Mouse (Mus musculus) liver, embryonic 16.5 days (tissue): ENCODE data around the gene Hmgcl. TPM values are rescaled to one million over a fixed set of nuclear protein-coding genes. Genes with fewer than 3 reads are reported as not detected.

Source experiments
- ATAC-seq: fragments of 200-750 bp; cut with Nextera tagmentation; 2 replicates; pipeline ENCODE4 v1.8.0; 2017; ENCODE audit warnings: low read depth, mild to moderate bottlenecking, moderate number of reproducible peaks, moderate library complexity
- H3K27ac ChIP-seq: fragments of 300-500 bp; sonication (generic); 2 replicates; pipeline ENCODE4 v1.5.1; 2014; ENCODE audit warnings: mild to moderate bottlenecking, low read length
- H3K27me3 ChIP-seq: fragments of 300-500 bp; sonication (generic); 2 replicates; pipeline ENCODE4 v1.6.1; 2014; ENCODE audit warnings: low read depth, low read length, mixed read lengths; ENCODE audit not compliant: control insufficient read depth, insufficient read depth
- H3K36me3 ChIP-seq: fragments of 300-500 bp; sonication (generic); 2 replicates; pipeline ENCODE4 v1.6.1; 2014; ENCODE audit warnings: mild to moderate bottlenecking; ENCODE audit not compliant: control insufficient read depth, insufficient read depth
- H3K4me1 ChIP-seq: fragments of 300-500 bp; sonication (generic); 2 replicates; pipeline ENCODE4 v1.6.1; 2014; ENCODE audit warnings: low read depth, low read length, mixed read lengths; ENCODE audit not compliant: control insufficient read depth
- H3K4me2 ChIP-seq: fragments of 300-500 bp; sonication (generic); 2 replicates; pipeline ENCODE4 v1.6.1; 2014; ENCODE audit warnings: low read depth, low read length, mixed read lengths
- H3K4me3 ChIP-seq: fragments of 300-500 bp; sonication (generic); 2 replicates; pipeline ENCODE4 v1.5.1; 2014; ENCODE audit warnings: low read depth, mild to moderate bottlenecking, low read length
- H3K9ac ChIP-seq: fragments of 300-500 bp; sonication (generic); 2 replicates; pipeline ENCODE4 v1.6.1; 2014; ENCODE audit warnings: low read depth, low read length
- H3K9me3 ChIP-seq: fragments of 300-500 bp; sonication (generic); replicated peaks from 2 replicates; pipeline ENCODE4 v1.6.1; 2016; ENCODE audit warnings: low read length; ENCODE audit not compliant: control insufficient read depth
- WGBS: fragments of 180-500 bp; shearing (Covaris S2); extraction: QIAGEN DNeasy Blood & Tissue Kit; methylation state at CpG from one replicate; pipeline ENCODE4 v1.1.7; 2014; ENCODE audit not compliant: insufficient replicate concordance; 5-methylcytosine and 5-hydroxymethylcytosine counted together
- polyA plus RNA-seq: library from polyadenylated mRNA; unstranded; fragments of >200 nt; fragmentation: Nextera tagmentation; extraction: Ambion mirVana; gene quantifications from 2 replicates; pipeline ENCODE4 v1.2.1, GENCODE M21; 2015

The Hmgcl gene
- polyA plus RNA-seq, 1 experiment from 2014 or later, result 107 TPM

- Histone ChIP-seq H3K9ac (no peak overlapping the region), H3K36me3 (no peaks in the 10 kb centered on the region; the same call in 1 of the 2 replicates), H3K9me3 (no peaks in the 10 kb centered on the region), H3K27me3 (no peaks in the 10 kb centered on the region), H3K4me1 (peaks cover 9% of the 10 kb centered on the region), H3K27ac (no peak overlapping the region), H3K4me2 (no peak overlapping the region), H3K4me3 (no peak overlapping the region)
- 73% methylated on average over 2 of the region's 2 CpGs for WGBS
- ATAC-seq, result no peak
Measured at GRCm38 (mm10) chr4:135924418-135924817, 21.8 kb upstream of the Hmgcl start.

GRCm38 (mm10) chr4:135925341-135925740, 20.9 kb upstream of the Hmgcl start:
- H3K27ac ChIP-seq, result no peak overlapping the region
- no peaks in the 10 kb centered on the region for H3K9me3 ChIP-seq
- peaks cover 9% of the 10 kb centered on the region for H3K4me1 ChIP-seq
- H3K4me2 ChIP-seq, result no peak overlapping the region
- no peaks in the 10 kb centered on the region for H3K27me3 ChIP-seq
- no peaks in the 10 kb centered on the region for H3K36me3 ChIP-seq
- 78% methylated on average over 5 of the region's 5 CpGs for WGBS
- no peak overlapping the region for H3K9ac ChIP-seq
- no peak overlapping the region for H3K4me3 ChIP-seq
- no peak for ATAC-seq

- Histone ChIP-seq H3K4me2 (no peak overlapping the region), H3K9ac (no peak overlapping the region), H3K9me3 (no peaks in the 10 kb centered on the region), H3K27ac (no peak overlapping the region), H3K36me3 (no peaks in the 10 kb centered on the region), H3K27me3 (no peaks in the 10 kb centered on the region), H3K4me1 (peaks cover 9% of the 10 kb centered on the region), H3K4me3 (no peak overlapping the region)
- 67% methylated on average over 10 of the region's 10 CpGs for WGBS
- no peak for ATAC-seq
Measured at GRCm38 (mm10) chr4:135926195-135926808, 19.9 kb upstream of the Hmgcl start.

GRCm38 (mm10) chr4:135926861-135927260, 19.4 kb upstream of the Hmgcl start:
- H3K4me2 ChIP-seq, result no peak overlapping the region
- 81% methylated on average over 3 of the region's 3 CpGs for WGBS
- no peaks in the 10 kb centered on the region for H3K27me3 ChIP-seq
- H3K9ac ChIP-seq, result no peak overlapping the region
- no peak overlapping the region for H3K4me3 ChIP-seq
- H3K27ac ChIP-seq, result no peak overlapping the region
- H3K9me3 ChIP-seq, result no peaks in the 10 kb centered on the region
- H3K4me1 ChIP-seq, result peaks cover 4% of the 10 kb centered on the region
- no peak for ATAC-seq
- H3K36me3 ChIP-seq, result no peaks in the 10 kb centered on the region

GRCm38 (mm10) chr4:135928376-135928775, 17.9 kb upstream of the Hmgcl start:
- Histone ChIP-seq H3K4me3 (no peak overlapping the region), H3K9ac (no peak overlapping the region), H3K36me3 (peaks cover 2% of the 10 kb centered on the region; the same call in 1 of the 2 replicates), H3K9me3 (no peaks in the 10 kb centered on the region), H3K4me1 (no peaks in the 10 kb centered on the region; the same call in 1 of the 2 replicates), H3K27me3 (no peaks in the 10 kb centered on the region), H3K4me2 (no peak overlapping the region), H3K27ac (no peak overlapping the region)
- no peak for ATAC-seq
- WGBS, result 87% methylated on average over 9 of the region's 9 CpGs

GRCm38 (mm10) chr4:135929405-135929804, 16.8 kb upstream of the Hmgcl start:
- H3K27me3 ChIP-seq, result no peaks in the 10 kb centered on the region
- no peak for ATAC-seq
- H3K27ac ChIP-seq, result no peak overlapping the region
- H3K9me3 ChIP-seq, result no peaks in the 10 kb centered on the region
- H3K4me2 ChIP-seq, result no peak overlapping the region
- no peak overlapping the region for H3K9ac ChIP-seq
- peaks cover 4% of the 10 kb centered on the region for H3K4me1 ChIP-seq
- WGBS, result 74% methylated on average over 5 of the region's 5 CpGs
- peaks cover 2% of the 10 kb centered on the region; the same call in 1 of the 2 replicates for H3K36me3 ChIP-seq
- no peak overlapping the region for H3K4me3 ChIP-seq

- Histone ChIP-seq H3K36me3 (peaks cover 2% of the 10 kb centered on the region; the same call in 1 of the 2 replicates), H3K4me1 (peaks cover 6% of the 10 kb centered on the region), H3K9me3 (no peaks in the 10 kb centered on the region), H3K27me3 (no peaks in the 10 kb centered on the region), H3K27ac (no peak overlapping the region), H3K4me3 (no peak overlapping the region), H3K9ac (no peak overlapping the region), H3K4me2 (no peak overlapping the region)
- no peak for ATAC-seq
- WGBS, result 78% methylated on average over 9 of the region's 9 CpGs
Measured at GRCm38 (mm10) chr4:135929828-135930227, 16.4 kb upstream of the Hmgcl start.

- Histone ChIP-seq H3K27me3 (no peaks in the 10 kb centered on the region), H3K9me3 (no peaks in the 10 kb centered on the region), H3K4me2 (no peak overlapping the region), H3K36me3 (peaks cover 2% of the 10 kb centered on the region; the same call in 1 of the 2 replicates), H3K9ac (no peak overlapping the region), H3K27ac (no peak overlapping the region), H3K4me3 (no peak overlapping the region), H3K4me1 (peaks cover 10% of the 10 kb centered on the region)
- WGBS, result 84% methylated on average over 8 of the region's 8 CpGs
- ATAC-seq, result no peak
Measured at GRCm38 (mm10) chr4:135930239-135930638, 16.0 kb upstream of the Hmgcl start.

GRCm38 (mm10) chr4:135931832-135932231, 14.4 kb upstream of the Hmgcl start:
- Histone ChIP-seq H3K9me3 (no peaks in the 10 kb centered on the region), H3K4me3 (no peak overlapping the region), H3K36me3 (peaks cover 2% of the 10 kb centered on the region; the same call in 1 of the 2 replicates), H3K9ac (no peak overlapping the region), H3K4me2 (no peak overlapping the region), H3K4me1 (peaks cover 18% of the 10 kb centered on the region), H3K27ac (no peak overlapping the region), H3K27me3 (no peaks in the 10 kb centered on the region)
- 64% methylated on average over 5 of the region's 5 CpGs for WGBS
- no peak for ATAC-seq
